8 mouse cellular contexts compared by ENCODE assay signal in the genomic region with DNA sequence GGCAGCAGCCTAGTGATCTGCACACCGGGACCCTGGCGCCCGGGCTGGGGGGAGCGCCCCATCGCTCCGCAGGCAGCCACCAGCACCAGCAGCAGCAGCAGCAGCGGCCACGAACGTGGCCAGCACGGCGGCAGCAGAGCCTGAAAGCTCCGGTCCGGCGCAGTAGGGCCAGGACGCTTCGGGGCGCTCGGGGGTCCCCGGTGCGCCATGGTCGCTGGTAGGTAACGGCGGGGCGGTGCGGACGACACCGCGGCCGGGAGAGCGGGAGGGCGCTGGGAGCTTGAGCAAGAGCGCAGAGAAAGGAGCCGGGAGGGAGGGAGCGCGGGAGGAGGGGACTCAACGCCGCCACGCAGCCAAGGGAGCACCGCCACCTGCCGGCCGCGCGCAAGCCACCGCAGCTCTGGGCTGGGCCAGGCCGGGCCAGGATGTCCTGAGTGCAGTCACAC. TPM values are rescaled to one million over a fixed set of nuclear protein-coding genes. Genes with fewer than 3 reads are reported as not detected.
A peak's percentile ranks its signal among the peaks of the same experiment; 100 is the strongest.
DNase-seq lines count a peak whose midpoint lies in the region; ATAC-seq lines count a peak whose summit lies in the region.

A gene (minus strand): TSS at position 303 of the 446 bp plus-strand sequence.

- peak; percentile 82 for ATAC-seq in intestine, embryonic 14.5 days (replicated peaks; ENCODE audit: low FRiP score, low TSS enrichment, low read depth)
- ATAC-seq in megakaryocyte-erythroid progenitor cell, adult 5-6 weeks (replicated peaks; ENCODE audit: low FRiP score, low TSS enrichment, poor library complexity, severe bottlenecking) = peak; percentile 84

- no peaks in the 10 kb centered on the region for H3K27me3 ChIP-seq in intestine, embryonic 14.5 days (replicated peaks; ENCODE audit: control insufficient read depth, insufficient read depth, low read length)

- H3K9ac ChIP-seq in intestine, embryonic 14.5 days (ENCODE audit: low read length) = peak within 1 kb of the TSS; percentile 72

- no peaks in the 10 kb centered on the region for H3K36me3 ChIP-seq in intestine, embryonic 14.5 days (ENCODE audit: control insufficient read depth, insufficient read depth, low read length)

- under 1% methylated on average over 29 of the region's 45 CpGs for WGBS in intestine, embryonic 14.5 days

- H3K9me3 ChIP-seq in intestine, embryonic 14.5 days (ENCODE audit: control insufficient read depth, low read length) = no peaks in the 10 kb centered on the region

- no peak within 1 kb of the TSS for H3K27ac ChIP-seq in intestine, embryonic 14.5 days (ENCODE audit: low read depth)

- H3K4me2 ChIP-seq in intestine, embryonic 14.5 days (ENCODE audit: low read length) = peak within 1 kb of the TSS; percentile 99

- intact Hi-C loops in gastrocnemius, postnatal 36 days (cut with DNase I) = loop anchor here (1.0 to 5.0 kb wide), 4 partner anchors 75 to 416 kb away; no protein-coding TSS in a partner anchor
- intact Hi-C loops in left cerebral cortex, postnatal 14 days (cut with DNase I) = loop anchor here (1.0 to 5.0 kb wide), 6 partner anchors 107 to 413 kb away; no protein-coding TSS in a partner anchor

- H3K4me1 ChIP-seq in intestine, embryonic 14.5 days (replicated peaks; ENCODE audit: control insufficient read depth, insufficient read depth, low read length) = peaks cover 29% of the 10 kb centered on the region; the same call in 1 of the 2 replicates

- H3K4me3 ChIP-seq in intestine, embryonic 14.5 days (ENCODE audit: low read depth, low read length) = peak within 1 kb of the TSS; percentile 76

- DNase-seq in adipocyte (ENCODE audit: low spot score) = peak; percentile 73
- peak; percentile 91 for DNase-seq in embryo, embryonic 10.5 days (ENCODE audit: low spot score)
- DNase-seq in gastrocnemius, postnatal 36 days = peak; percentile 76 to 77
- peak; percentile 92 for DNase-seq in intestine, embryonic 14.5 days (ENCODE audit: low spot score)
- DNase-seq in left cerebral cortex, postnatal 14 days (ENCODE audit: low spot score in 2 of 2) = peak; percentile 79 to 88
- DNase-seq in right cerebral cortex, postnatal 25 days = peak; percentile 88
- DNase-seq in urinary bladder, postnatal 36 days (ENCODE audit: low spot score in 2 of 2) = peak; percentile 74 to 85

RNA-seq across cellular contexts. Expression of the gene that starts here (rescaled TPM):
- 1 to 10 TPM; 3.4 to 3.5 TPM for total RNA-seq in gastrocnemius, postnatal 36 days (2021)
- polyA plus RNA-seq in intestine, embryonic 14.5 days (2014; fragmentation: Nextera tagmentation; extraction: Ambion mirVana) = 12.8 and 14.4 TPM in 2 replicates
- 10 to 100 TPM; 48.2 to 49.2 TPM for total RNA-seq in left cerebral cortex, postnatal 14 days (2021)
- 0.30 TPM in 1 of 2 replicates, not detected in the other for total RNA-seq in megakaryocyte-erythroid progenitor cell, adult 5-6 weeks (2014; fragmentation: Nextera tagmentation)
- total RNA-seq in megakaryocyte-erythroid progenitor cell, adult 5-6 weeks (2017) = not detected in 2 replicates

Comparison
In these comparisons a context has a peak if more than half of its experiments do, and no peak if none do; other contexts are left out.
1. RNA of the gene that starts here (total RNA-seq): 48.2 to 49.2 TPM in left cerebral cortex, postnatal 14 days; 3.4 to 3.5 TPM in gastrocnemius, postnatal 36 days and 0.30 TPM in megakaryocyte-erythroid progenitor cell, adult 5-6 weeks; every median in the first group is over 10 times any median in the second.
2. Peak in ATAC-seq in megakaryocyte-erythroid progenitor cell, adult 5-6 weeks; RNA of the gene not detected or under 1 TPM.
3. Peak in every context shown above with its lines, with median percentiles within 50 percentile points of each other: DNase-seq.